Mouse (Mus musculus): ENCODE data around the gene Ddx28. TPM values are rescaled to one million over a fixed set of nuclear protein-coding genes. Genes with fewer than 3 reads are reported as not detected.

Gene Ddx28
- polyA plus RNA-seq, 1 experiment: 15.2 TPM

GRCm38 (mm10) chr8:105979325-105979724 lies 32.4 kb downstream of the Ddx28 start, which contains the start of gene Dpep3:
TSS of gene Dpep3 (minus strand) at chr8:105979429.
- Histone ChIP-seq H3K4me1 (ENCODE audit: control insufficient read depth, insufficient read depth, low read length) (no peaks in the 10 kb centered on the region), H3K4me3 (replicated peaks; ENCODE audit: insufficient read depth, low read depth, low read length) (no peak within 1 kb of the TSS), H3K27me3 (ENCODE audit: control insufficient read depth, insufficient read depth, low read length) (no peaks in the 10 kb centered on the region), H3K27ac (ENCODE audit: insufficient read depth, low read length) (no peak within 1 kb of the TSS)
- TF ChIP-seq CTCF (IDR thresholded peaks at IDR 0.05; ENCODE audit: borderline replicate concordance, insufficient read depth, low read depth, low read length): no peak
- no peak for TF ChIP-seq POLR2A (IDR thresholded peaks at IDR 0.05; ENCODE audit: borderline replicate concordance, insufficient read depth, low read length)
- WGBS: 88% methylated on average over 15 of the region's 15 CpGs
- no peak for DNase-seq

DNA sequence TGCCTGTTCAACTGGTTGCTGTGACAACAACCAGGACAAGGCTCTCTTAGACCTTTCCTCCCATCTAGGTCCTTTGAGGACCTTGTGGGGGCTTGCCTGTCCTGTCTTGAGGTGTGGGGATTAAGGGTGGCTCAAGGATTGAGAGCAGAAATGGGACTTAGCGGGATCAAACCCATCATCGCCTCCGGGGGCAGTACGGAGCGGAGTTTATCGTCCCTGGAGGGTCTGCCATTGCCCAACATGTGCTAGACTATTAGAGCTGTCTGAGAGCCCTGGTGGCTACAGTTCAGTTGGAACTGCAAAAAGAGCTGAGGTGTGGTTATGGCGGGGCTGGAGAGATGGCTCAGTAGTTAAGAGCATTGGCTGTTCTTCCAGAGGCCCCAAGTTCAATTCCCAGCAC lies 36.3 kb downstream of the Ddx28 start:
- 62% methylated on average over 7 of the region's 7 CpGs for WGBS

GRCm38 (mm10) chr8:105971019-105971720 lies 40.5 kb downstream of the Ddx28 start:
- H3K27me3 ChIP-seq (ENCODE audit: control insufficient read depth, insufficient read depth, low read length): no peaks in the 10 kb centered on the region; the same call in 1 of the 2 replicates
- H3K4me1 ChIP-seq (ENCODE audit: control insufficient read depth, insufficient read depth, low read length): peaks cover 3% of the 10 kb centered on the region; the same call in 1 of the 2 replicates
- H3K27ac ChIP-seq (ENCODE audit: insufficient read depth, low read length): no peak overlapping the region
- H3K4me3 ChIP-seq (replicated peaks; ENCODE audit: insufficient read depth, low read depth, low read length): no peak overlapping the region
- DNase-seq: no peak
- 74% methylated on average over 8 of the region's 8 CpGs for WGBS
- TF ChIP-seq POLR2A (IDR thresholded peaks at IDR 0.05; ENCODE audit: borderline replicate concordance, insufficient read depth, low read length) (no peak), CTCF (IDR thresholded peaks at IDR 0.05; ENCODE audit: borderline replicate concordance, insufficient read depth, low read depth, low read length) (no peak)

More for the DNA sequence above, 36.3 kb downstream of the Ddx28 start:
- DNase-seq: no peak
- Histone ChIP-seq H3K4me1 (ENCODE audit: control insufficient read depth, insufficient read depth, low read length) (no peaks in the 10 kb centered on the region), H3K27me3 (ENCODE audit: control insufficient read depth, insufficient read depth, low read length) (no peaks in the 10 kb centered on the region), H3K27ac (ENCODE audit: insufficient read depth, low read length) (no peak overlapping the region), H3K4me3 (replicated peaks; ENCODE audit: insufficient read depth, low read depth, low read length) (no peak overlapping the region)
- TF ChIP-seq CTCF (IDR thresholded peaks at IDR 0.05; ENCODE audit: borderline replicate concordance, insufficient read depth, low read depth, low read length): no peak
- no peak for TF ChIP-seq POLR2A (IDR thresholded peaks at IDR 0.05; ENCODE audit: borderline replicate concordance, insufficient read depth, low read length)

GRCm38 (mm10) chr8:105969367-105969766 lies 42.3 kb downstream of the Ddx28 start:
- 69% methylated on average over 1 of the region's 1 CpGs for WGBS
- Histone ChIP-seq H3K27ac (ENCODE audit: insufficient read depth, low read length) (no peak overlapping the region), H3K27me3 (ENCODE audit: control insufficient read depth, insufficient read depth, low read length) (peaks cover 4% of the 10 kb centered on the region; the same call in 1 of the 2 replicates), H3K4me3 (replicated peaks; ENCODE audit: insufficient read depth, low read depth, low read length) (no peak overlapping the region), H3K4me1 (ENCODE audit: control insufficient read depth, insufficient read depth, low read length) (peaks cover 3% of the 10 kb centered on the region; the same call in 1 of the 2 replicates)
- TF ChIP-seq POLR2A (IDR thresholded peaks at IDR 0.05; ENCODE audit: borderline replicate concordance, insufficient read depth, low read length) (no peak), CTCF (IDR thresholded peaks at IDR 0.05; ENCODE audit: borderline replicate concordance, insufficient read depth, low read depth, low read length) (no peak)
- no peak for DNase-seq

- Histone ChIP-seq H3K27me3 (ENCODE audit: control insufficient read depth, insufficient read depth, low read length) (peaks cover 4% of the 10 kb centered on the region; the same call in 1 of the 2 replicates), H3K27ac (ENCODE audit: insufficient read depth, low read length) (no peak overlapping the region), H3K4me1 (ENCODE audit: control insufficient read depth, insufficient read depth, low read length) (peaks cover 3% of the 10 kb centered on the region; the same call in 1 of the 2 replicates), H3K4me3 (replicated peaks; ENCODE audit: insufficient read depth, low read depth, low read length) (no peak overlapping the region)
- TF ChIP-seq CTCF (IDR thresholded peaks at IDR 0.05; ENCODE audit: borderline replicate concordance, insufficient read depth, low read depth, low read length) (no peak), POLR2A (IDR thresholded peaks at IDR 0.05; ENCODE audit: borderline replicate concordance, insufficient read depth, low read length) (no peak)
- 17% methylated on average over 19 of the region's 19 CpGs for WGBS
- no peak for DNase-seq
Measured at GRCm38 (mm10) chr8:105966692-105967311, 44.9 kb downstream of the Ddx28 start.

- H3K4me1 ChIP-seq (ENCODE audit: control insufficient read depth, insufficient read depth, low read length): peaks cover 3% of the 10 kb centered on the region; the same call in 1 of the 2 replicates
- TF ChIP-seq CTCF (IDR thresholded peaks at IDR 0.05; ENCODE audit: borderline replicate concordance, insufficient read depth, low read depth, low read length) (no peak), POLR2A (IDR thresholded peaks at IDR 0.05; ENCODE audit: borderline replicate concordance, insufficient read depth, low read length) (no peak)
- H3K4me3 ChIP-seq (replicated peaks; ENCODE audit: insufficient read depth, low read depth, low read length): peak within 1 kb of the TSS; percentile 40
- 1% methylated on average over 45 of the region's 47 CpGs for WGBS
- no peak within 1 kb of the TSS for H3K27ac ChIP-seq (ENCODE audit: insufficient read depth, low read length)
- H3K27me3 ChIP-seq (ENCODE audit: control insufficient read depth, insufficient read depth, low read length): peaks cover 4% of the 10 kb centered on the region; the same call in 1 of the 2 replicates
- DNase-seq: no peak
Measured at GRCm38 (mm10) chr8:105965905-105966341, 45.8 kb downstream of the Ddx28 start, which contains the start of gene Slc12a4. TSS of gene Slc12a4 (minus strand) at chr8:105966097.

DNA sequence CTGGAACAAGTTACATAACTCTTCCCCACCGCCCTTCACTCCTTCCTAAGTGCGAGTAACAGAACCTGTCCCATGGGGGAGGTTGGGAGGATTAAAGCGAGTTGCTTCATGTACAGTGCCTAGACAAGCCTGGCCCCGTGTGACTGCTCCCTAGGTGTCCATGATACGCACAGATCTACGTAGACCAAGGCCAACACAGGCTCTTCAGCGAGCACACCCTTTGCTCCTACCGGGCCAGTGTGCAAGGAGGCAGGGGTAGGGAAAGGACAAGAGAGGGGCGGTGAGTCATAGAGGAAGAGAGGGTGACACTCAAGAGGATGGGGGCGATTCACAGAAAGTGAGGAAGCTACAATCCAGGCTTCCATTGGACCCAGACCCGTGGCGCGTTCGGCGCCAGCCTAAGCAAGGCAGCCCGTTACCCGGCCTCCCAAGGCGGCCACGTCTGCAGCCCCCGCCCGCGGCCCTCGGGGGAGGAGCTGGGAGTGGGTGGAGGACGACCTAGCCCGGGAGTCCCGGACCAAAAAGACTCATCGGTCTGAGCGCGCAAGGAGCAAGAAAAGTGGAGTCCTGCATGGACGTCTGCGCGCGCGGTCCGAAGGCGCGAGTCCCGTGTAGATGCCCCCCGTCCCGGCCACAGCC lies 46.3 kb downstream of the Ddx28 start:
- TF ChIP-seq CTCF (IDR thresholded peaks at IDR 0.05; ENCODE audit: borderline replicate concordance, insufficient read depth, low read depth, low read length) (no peak), POLR2A (IDR thresholded peaks at IDR 0.05; ENCODE audit: borderline replicate concordance, insufficient read depth, low read length) (no peak)
- peaks cover 3% of the 10 kb centered on the region for H3K4me1 ChIP-seq (ENCODE audit: control insufficient read depth, insufficient read depth, low read length)
- 6% methylated on average over 40 of the region's 40 CpGs for WGBS

More for the DNA sequence above, 46.3 kb downstream of the Ddx28 start:
- no peak for DNase-seq
- Histone ChIP-seq H3K27ac (ENCODE audit: insufficient read depth, low read length) (no peak overlapping the region), H3K27me3 (ENCODE audit: control insufficient read depth, insufficient read depth, low read length) (peaks cover 4% of the 10 kb centered on the region; the same call in 1 of the 2 replicates), H3K4me3 (replicated peaks; ENCODE audit: insufficient read depth, low read depth, low read length) (peak overlapping the region; percentile 33)

All from cerebellum, adult 2 months (tissue).